Mouse (Mus musculus) gastrocnemius, adult 8-10 months (tissue): ENCODE results near the gene Erp44. TPM values are rescaled to one million over a fixed set of nuclear protein-coding genes. Genes with fewer than 3 reads are reported as not detected.
A peak's percentile ranks its signal among the peaks of the same experiment; 100 is the strongest.

ENCODE experiments used
- DNase-seq, 2 experiments: peaks; one replicate each; pipeline ENCODE4 v3.0.0; 2022; ENCODE audit warnings: low spot score in 2 of 2
- microRNA-seq: library from miRNA; unstranded; fragments of <30 nt; microRNA quantifications from one replicate; pipeline ENCODE4 v1.2.0, GENCODE M21; 2022
- total RNA-seq, 4 experiments: library from RNA; stranded (reverse); gene quantifications; 2 replicates each; pipeline ENCODE4 v1.2.4; 2022

The Erp44 gene
- total RNA-seq, 4 experiments from 2014 or later = 22.0 to 29.4 (median 25.7) TPM

DNA sequence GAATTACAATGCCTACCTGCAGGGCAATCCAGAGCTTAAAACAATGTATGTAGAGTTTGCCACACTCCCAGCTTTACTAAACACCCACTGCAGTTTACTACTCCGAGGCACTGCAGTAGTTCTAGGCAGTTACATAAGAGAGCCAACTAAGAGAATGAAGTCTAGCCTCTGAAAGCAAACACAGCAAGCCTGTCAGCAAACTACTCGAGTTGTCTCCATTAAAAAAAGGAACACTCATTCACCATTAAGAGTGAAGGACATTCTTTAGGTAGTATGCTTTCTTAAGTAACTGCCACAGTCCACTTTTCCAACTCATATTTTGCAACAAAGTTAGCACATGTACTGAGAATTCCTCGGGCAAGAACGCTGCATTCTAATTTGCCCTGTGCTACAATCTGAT is 40.3 kb downstream of the Erp44 start:
- DNase-seq = no peak

DNA sequence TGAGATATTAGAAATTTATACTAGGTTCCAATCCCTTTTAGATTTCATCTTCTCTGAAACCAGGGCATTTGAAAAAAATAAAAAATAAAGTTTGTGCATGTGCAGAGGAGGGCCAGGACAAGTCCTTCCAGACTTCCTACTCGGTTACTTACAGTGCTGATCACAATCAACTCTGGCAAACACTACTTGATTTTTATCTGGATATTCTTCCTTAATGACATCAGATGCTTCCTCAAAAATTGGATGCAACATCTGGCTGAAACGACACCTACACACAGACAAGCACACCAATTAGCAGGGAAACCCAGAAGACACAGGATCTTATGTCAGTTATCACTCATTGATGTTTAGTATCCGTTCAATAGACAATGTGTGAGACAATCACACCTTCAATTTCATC is 42.6 kb downstream of the Erp44 start:
- DNase-seq = no peak

DNA sequence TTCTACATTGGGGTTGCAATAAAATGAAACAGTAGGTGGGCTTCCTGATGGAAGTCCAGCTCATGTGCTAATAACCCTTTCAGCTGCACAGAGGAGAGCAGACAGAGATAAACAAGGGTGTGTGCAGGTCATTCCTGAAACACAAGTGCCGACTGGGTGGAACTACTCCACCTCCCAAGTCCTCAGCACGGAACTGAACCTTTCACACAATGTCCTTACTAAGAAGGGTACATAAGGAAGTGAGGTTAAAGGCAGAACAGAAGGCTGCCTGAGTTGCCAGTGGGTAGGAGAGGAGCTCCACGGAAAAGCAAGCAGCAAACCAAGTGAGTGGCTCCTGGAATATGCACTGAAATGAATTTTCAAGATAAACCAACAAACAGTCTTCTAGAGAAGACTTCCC is 52.6 kb downstream of the Erp44 start:
- no peak for DNase-seq

DNA sequence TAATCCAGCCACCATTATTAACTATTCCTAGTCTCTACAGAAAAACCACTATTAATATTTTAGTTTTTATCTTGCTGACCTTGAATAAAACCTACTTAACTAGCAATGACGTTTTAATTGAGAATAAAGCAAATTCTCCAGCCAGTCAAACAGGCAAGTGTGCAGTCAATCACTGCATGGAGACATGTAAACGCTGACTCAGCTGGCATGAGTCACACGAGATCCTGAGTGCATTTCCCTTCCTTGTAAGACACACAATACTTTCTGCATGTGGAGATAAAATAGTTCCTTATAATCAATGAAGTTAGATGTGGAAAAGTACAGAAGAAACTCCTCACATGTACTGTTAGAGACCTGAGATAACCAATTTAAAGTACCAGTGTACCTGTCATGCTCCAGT is 53.8 kb downstream of the Erp44 start:
- DNase-seq = no peak

DNA sequence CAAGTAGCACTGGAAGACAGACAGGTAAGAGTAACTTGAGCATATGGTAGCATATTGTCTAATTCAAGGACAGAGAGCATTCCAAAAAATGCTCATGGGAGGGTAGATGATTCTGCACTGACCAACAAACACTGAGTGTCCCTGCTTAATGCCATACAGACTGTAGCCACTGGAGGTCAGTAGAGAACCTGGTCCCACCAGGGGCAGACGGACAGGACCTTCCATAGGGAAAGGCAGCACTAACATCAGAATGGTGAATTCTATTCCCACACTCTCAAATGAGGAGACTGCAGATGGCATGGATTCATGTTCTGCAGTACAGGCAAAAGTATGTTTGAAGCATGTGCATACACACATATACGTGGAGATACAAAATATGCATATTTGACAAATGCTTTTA is 54.2 kb downstream of the Erp44 start:
- peak; percentile 31 to 49 for DNase-seq

DNA sequence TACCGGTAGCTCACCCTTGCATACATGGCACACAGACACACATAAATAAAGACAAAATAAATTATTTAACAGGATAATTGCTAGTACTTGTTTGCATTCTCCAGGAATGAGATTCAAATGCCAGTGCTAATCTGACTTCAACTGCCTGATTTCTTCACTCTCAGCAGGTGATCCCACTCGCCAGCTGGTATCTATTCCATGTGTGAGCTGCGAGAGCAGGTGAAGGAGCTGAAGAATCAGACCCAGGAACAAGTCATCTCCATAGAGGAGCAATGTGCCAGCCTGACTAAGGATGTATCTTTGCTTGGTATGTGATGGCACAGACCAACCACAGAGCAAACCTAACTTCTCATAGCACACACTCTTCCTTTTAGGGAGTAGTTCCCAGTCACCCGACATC is 75.8 kb downstream of the Erp44 start:
- DNase-seq = no peak

DNA sequence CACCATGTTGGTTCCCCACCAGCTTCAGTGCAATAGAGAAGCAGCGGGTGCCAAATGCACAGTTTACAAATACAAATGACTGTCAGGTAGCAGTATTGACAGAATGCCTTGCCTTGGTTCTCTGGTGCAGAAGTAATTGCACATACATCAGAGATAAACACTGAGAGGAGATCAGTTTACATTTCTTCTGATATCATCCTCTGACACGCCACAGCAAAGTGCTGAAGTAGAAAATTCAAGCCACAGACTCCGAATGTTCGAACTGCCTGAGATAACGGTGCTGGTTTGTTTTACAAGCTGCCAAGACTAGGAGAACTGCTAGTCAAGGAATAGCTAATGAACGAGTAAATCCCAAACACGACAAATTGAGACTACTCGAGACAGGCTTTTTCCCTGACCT is 80.9 kb downstream of the Erp44 start:
- no peak for DNase-seq

DNA sequence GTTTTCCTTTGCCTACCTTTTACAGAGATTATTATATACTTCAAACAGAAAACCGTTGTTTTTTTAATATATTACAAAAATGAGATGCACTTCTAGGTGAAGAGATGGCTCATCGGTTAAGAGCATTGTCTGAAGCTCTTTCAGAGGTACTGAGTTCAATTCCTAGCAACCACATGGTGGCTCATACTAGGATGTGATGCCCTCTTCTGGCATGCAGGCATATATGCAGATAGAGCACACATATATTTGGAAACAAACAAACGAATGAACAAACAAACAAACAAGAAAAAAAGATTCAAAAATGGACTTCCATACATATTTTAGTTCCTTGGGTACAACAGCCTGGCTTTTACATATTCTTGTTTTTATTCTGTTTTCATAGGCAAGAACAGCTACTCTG is 81.4 kb downstream of the Erp44 start:
- no peak for DNase-seq

DNA sequence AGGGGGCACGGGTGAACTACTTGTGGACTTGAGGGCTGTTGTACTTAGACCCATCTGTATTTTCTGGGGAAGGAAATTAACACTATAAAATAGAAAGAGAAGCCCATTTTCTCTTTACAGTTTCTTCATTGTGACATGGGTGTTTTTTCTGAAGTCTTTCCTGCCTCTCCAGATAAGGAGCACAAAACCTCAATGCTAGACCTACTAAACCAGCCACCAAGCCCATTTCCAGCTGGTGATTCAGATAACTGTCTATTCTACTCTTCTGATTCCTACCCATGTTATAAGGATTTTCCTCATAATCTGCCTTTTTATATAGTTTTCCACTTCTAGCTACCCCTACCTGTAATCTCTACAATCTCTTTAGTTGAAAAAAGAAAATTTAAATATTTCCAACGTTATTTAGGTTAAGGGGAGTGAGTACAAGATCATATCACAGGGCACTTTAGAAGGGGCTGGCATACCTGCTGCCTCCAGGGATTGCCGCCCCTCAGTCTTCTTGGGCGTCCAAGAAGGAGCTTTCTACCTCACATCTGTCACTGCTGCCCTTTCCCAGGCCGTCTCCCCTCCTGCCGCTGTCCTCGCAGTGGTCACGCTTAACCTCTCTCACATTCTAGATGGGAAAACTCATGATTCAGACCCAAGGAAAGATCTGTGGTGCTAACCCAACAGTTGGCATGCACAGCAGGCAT is 97.1 kb downstream of the Erp44 start:
- no peak for DNase-seq

DNA sequence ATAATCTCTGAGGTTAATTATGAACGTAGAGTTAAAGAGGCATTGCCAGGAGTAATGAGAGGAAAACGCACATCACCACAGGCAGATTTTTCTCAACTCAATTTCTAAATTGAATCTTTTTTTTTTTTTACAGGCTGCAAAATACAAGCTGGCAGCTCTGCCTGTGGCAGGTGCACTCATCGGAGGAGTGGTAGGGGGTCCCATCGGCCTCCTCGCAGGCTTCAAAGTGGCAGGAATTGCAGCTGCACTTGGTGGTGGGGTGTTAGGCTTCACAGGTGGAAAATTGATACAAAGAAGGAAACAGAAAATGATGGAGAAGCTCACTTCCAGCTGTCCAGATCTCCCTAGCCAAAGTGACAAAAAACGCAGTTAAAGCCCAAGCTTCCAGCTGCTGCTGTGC is 98.0 kb downstream of the Erp44 start:
- DNase-seq = no peak

DNA sequence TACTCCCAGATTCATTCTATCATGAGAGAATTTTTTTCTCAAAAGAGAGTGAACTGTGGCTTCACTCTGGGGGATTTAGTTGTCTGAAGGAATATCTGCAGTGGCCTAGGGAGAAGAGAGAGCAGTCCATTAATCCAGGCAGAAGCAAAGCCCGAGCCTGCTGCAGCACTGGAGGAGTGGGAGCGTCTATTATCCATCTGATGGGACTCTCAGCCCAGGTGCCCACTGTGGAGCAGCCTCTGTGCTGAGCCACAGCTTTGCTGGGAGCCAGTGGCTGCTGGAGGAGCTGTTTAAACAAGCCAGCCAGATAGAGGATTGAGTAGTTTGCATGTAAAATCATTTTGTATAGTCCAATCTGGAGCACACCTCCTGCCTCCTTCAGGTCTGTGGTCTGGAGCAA is 98.4 kb downstream of the Erp44 start:
- no peak for DNase-seq

DNA sequence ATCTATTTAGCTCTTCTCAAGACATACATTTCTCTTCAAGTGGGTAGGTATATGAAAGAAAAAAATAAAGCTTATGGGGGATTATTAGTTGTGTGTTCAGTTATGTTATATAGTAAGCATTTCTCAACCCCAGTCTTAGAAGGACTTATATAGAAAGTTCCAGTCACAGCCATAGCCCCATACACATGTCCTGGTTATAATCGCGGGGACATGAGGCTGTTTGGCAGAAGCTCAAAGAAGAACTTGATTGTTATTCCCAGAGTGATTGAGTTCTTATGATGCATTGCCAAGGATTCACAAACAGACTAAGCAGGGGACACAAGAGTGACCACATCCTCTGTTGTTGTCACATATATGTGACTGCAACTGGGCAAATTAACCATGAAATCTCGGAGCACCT is 103.7 kb downstream of the Erp44 start:
- DNase-seq = no peak

DNA sequence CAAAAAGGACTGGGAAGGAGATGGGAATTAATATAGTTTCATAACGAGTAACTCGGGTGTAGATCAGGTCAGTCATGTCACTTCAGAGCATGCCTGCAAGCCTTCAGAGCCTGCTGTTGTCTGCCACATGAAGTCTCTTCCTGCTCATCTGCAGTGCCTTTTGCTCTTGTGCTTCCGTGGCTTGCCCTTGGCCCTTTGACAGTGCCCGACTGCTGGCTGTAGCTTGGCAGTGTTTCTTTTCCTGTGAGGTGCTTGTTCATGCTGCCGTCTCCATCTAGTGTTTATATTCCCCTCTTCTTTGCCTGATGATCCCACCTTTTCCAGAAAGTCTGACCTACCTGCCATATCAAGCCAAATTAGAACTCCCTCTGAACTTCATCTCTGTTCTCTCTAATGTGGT is 115.5 kb downstream of the Erp44 start:
- no peak for DNase-seq

DNA sequence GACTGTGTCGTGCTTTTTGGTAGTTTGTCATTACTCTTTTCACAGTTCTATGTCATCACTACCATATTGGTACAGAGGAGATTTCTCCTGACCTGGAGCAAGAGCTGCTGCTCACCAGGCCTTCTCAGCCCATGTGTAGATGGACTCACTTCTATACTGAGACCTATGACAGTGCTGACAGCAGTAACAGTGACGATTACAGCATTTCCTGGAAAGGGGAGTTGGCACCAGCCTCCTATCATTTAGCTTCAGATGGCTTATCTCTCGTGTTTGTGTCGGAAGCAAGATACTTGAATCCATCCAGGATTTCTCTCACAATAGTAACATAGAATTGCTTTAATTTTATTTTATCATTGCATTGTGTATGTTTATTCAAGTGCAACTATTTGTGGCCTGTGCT is 119.0 kb downstream of the Erp44 start:
- DNase-seq = no peak

DNA sequence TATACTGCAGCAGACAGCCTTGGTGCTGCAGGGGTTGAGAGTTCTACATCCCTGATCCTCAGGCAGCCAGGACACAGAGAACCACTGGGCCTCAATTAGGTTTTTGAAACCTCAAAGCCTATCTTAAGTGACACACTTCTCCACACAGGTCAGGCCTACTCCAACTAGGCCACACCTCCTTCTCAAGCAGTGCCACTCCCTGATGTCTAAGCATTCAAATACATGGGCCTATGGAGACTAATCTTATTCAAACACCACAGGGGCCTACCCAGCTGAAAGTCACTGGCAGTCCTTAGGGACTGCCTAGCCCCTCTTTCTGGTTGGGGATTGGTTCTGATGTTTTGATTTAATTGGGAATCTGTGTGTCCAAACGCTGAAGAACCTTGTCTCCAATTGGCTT is 123.5 kb downstream of the Erp44 start:
- DNase-seq = no peak

DNA sequence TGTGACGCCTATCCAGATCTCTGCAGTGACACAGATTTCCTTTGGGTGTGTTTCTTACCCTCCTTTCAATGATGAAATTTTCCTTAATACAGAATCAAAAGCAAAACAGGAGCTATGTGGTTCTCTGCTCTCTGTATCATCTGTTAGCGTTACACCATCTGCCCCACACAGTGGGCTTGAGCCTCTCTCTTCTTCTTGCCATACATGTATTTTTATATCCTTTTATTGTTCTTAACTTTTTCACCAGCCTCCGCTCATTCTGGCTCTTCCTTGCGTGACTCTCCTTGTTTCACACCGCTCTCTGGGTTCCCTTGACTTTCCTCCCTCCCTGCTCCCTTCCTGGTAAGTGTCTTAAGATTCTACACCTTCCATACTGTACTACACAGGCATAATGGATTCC is 126.1 kb downstream of the Erp44 start:
- DNase-seq = no peak

DNA sequence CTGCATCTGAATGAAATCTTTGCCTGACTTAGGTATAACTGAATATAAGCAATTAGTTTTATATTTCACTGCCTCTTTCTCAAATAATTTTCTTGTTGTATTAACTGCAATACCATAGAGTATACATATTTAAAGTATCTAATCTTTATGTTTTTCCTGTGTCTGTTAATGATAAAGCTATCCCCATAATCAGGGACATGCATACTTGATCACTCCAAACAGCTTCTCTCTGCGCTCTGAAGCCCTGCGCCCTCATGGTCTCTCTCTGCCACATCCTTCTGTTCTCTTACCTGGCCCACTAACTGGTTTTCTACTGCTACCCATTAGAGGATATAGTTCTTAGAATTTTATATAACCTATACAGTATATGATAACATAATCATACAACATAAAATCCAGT is 129.9 kb downstream of the Erp44 start:
- no peak for DNase-seq

Small RNA genes within 50 kb of the gene (microRNA-seq; reads per million reads assigned to microRNA genes)
- gene Mir1958 = not detected

Other genes with a start within 250 kb of the Erp44 start
- 10 to 100 TPM in 2 of 4 experiments, 1 to 10 TPM in 2; 4.8 to 25.3 (median 10.3) TPM for gene Nr4a3, start 234.4 kb downstream of the Erp44 start, total RNA-seq
- gene Stx17, start 154.6 kb downstream of the Erp44 start, total RNA-seq = 10 to 100 TPM; 24.4 to 26.2 (median 24.8) TPM
- gene Invs, start 202 bp upstream of the Erp44 start, total RNA-seq = 1 to 10 TPM; 1.8 to 2.7 (median 2.3) TPM
- gene Tex10, start 193.9 kb upstream of the Erp44 start, total RNA-seq = 10 to 100 TPM in 3 of 4 experiments, 1 to 10 TPM in 1; 9.8 to 14.1 (median 12.0) TPM